Mouse (Mus musculus) hindlimb bud, embryonic 11.5 days (tissue): ENCODE data around the gene Dcaf1.
A peak's percentile ranks its signal among the peaks of the same experiment; 100 is the strongest.

Source experiments
- DNase-seq: peaks from one replicate; pipeline ENCODE4 v3.0.0-alpha.2; 2012; ENCODE audit warnings: low read depth, low spot score; ENCODE audit errors: extremely low spot score

Dcaf1 gene

GRCm38 (mm10) chr9:106821618-106822380, at the start of gene Dcaf1:
Gene Dcaf1 (plus strand): TSS chr9:106821874.
- peak; percentile 96 for DNase-seq

- DNase-seq: no peak
Measured at GRCm38 (mm10) chr9:106776116-106776515, 45.6 kb upstream of the Dcaf1 start.

- DNase-seq: no peak
Measured at GRCm38 (mm10) chr9:106777423-106777822, 44.3 kb upstream of the Dcaf1 start.

GRCm38 (mm10) chr9:106778319-106778718, 43.4 kb upstream of the Dcaf1 start:
- DNase-seq: no peak

GRCm38 (mm10) chr9:106780086-106780485, 41.6 kb upstream of the Dcaf1 start:
- DNase-seq: no peak

- DNase-seq: no peak
Measured at GRCm38 (mm10) chr9:106783554-106783953, 38.1 kb upstream of the Dcaf1 start.

GRCm38 (mm10) chr9:106785206-106785605, 36.5 kb upstream of the Dcaf1 start:
- DNase-seq: no peak

GRCm38 (mm10) chr9:106787979-106788811, 33.5 kb upstream of the Dcaf1 start:
- DNase-seq: no peak

GRCm38 (mm10) chr9:106788812-106789321, 32.8 kb upstream of the Dcaf1 start, which contains the start of gene Rad54l2:
Gene Rad54l2 (minus strand): TSS chr9:106789194.
- no peak for DNase-seq

- DNase-seq: no peak
Measured at GRCm38 (mm10) chr9:106789363-106789762, 32.3 kb upstream of the Dcaf1 start.

- DNase-seq: no peak
Measured at GRCm38 (mm10) chr9:106790831-106791230, 30.8 kb upstream of the Dcaf1 start.

GRCm38 (mm10) chr9:106806503-106806902, 15.2 kb upstream of the Dcaf1 start:
- no peak for DNase-seq

GRCm38 (mm10) chr9:106818191-106818590, 3.5 kb upstream of the Dcaf1 start:
- DNase-seq: no peak

- no peak for DNase-seq
Measured at GRCm38 (mm10) chr9:106819201-106819600, 2.5 kb upstream of the Dcaf1 start.

GRCm38 (mm10) chr9:106821050-106821617, 540 bp upstream of the Dcaf1 start:
- no peak for DNase-seq

GRCm38 (mm10) chr9:106822381-106823104, 869 bp downstream of the Dcaf1 start:
- DNase-seq: peak; percentile 42

- DNase-seq: no peak
Measured at GRCm38 (mm10) chr9:106840569-106840968, 18.9 kb downstream of the Dcaf1 start.

GRCm38 (mm10) chr9:106842800-106843199, 21.1 kb downstream of the Dcaf1 start:
- no peak for DNase-seq

GRCm38 (mm10) chr9:106856664-106857063, 35.0 kb downstream of the Dcaf1 start:
- no peak for DNase-seq

- DNase-seq: no peak
Measured at GRCm38 (mm10) chr9:106858036-106858435, 36.4 kb downstream of the Dcaf1 start.

GRCm38 (mm10) chr9:106874216-106874615, 52.5 kb downstream of the Dcaf1 start:
- DNase-seq: no peak
